Mouse (Mus musculus) cerebellum, postnatal 10 days (tissue): ENCODE results near the gene Ccdc57.
A peak's percentile ranks its signal among the peaks of the same experiment; 100 is the strongest.
"Not testable (repeated sequence)": the region's sequence is repeated elsewhere in the genome, so short reads cannot be mapped to it uniquely, and the experiment has no call there.

Experiments used
- DNase-seq, 2 experiments: peaks; one replicate each; pipeline ENCODE4 v3.0.0; 2021; ENCODE audit warnings: mixed read lengths in 2 of 2

The Ccdc57 gene

DNA sequence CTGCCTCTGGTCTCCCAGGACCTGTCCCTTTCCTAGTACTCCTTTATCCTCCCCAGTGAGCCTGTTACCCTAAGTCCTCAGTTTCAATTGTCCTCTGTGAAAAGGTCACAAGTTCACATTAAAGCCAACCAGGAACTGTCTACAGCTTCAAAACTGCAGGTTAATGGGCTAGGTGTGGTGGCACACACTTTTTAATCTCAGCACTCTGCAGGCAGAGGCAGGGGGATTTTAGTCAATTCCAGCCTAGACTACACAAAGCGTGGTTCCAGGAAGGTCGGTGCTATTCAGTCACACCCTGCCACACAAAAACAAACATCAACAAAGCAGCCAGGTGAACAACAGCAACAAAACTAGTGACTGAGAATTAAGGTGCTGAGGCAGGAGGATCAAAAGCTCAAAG, 81.1 kb downstream of the Ccdc57 start:
- DNase-seq = no peak

DNA sequence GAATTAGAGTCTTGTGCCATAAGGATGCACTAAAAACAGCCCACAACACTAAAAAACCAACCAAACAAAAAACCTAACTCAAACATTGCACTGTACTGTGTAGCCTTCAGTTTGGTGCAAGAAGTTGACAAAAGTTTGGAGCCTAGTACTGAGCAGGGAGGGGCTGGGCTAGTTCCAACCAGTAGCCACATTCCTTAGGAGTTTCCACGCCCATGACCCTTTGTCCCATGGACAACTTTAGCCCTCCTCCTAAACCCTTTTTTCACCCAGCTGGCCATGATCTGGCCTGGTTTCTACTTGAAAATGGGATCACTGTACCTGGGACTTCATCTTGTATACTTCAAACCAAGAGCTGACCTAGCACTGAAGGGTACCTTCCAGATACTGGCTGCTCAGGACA, 81.5 kb downstream of the Ccdc57 start:
- DNase-seq = no peak

DNA sequence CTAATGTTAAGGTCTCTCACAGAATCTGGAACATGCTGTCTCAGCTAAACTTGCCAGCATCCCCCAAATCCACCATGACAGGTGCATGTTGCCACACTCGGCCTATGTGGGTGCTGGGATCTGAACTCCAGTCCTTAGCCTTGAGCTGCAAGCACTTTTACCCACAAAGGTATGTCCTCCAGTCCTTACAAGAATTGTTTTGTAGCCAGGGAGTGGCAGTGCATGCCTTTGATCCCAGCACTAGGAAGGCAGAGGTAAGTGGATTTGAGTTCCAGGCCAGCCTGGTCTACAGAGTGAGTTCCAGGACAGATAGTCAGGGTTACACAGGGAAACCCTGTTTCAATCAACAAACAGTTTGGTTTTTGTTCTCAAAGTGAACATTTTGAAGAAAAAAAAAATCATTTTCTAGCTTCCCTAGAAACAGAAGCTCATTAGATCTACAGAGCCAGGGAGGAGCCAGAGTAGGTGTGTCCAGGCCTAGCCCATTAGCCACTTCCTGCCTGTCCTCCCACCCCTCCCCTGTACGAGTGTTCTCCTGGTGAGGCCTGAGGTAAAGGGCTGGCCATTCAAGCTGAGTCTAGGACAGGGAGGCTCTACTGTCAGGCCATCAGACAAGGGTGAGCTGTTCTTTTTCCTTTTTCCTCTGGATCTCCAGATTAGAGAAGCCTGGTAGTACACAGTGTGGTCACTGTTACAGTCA, 82.2 kb downstream of the Ccdc57 start:
- no peak for DNase-seq

DNA sequence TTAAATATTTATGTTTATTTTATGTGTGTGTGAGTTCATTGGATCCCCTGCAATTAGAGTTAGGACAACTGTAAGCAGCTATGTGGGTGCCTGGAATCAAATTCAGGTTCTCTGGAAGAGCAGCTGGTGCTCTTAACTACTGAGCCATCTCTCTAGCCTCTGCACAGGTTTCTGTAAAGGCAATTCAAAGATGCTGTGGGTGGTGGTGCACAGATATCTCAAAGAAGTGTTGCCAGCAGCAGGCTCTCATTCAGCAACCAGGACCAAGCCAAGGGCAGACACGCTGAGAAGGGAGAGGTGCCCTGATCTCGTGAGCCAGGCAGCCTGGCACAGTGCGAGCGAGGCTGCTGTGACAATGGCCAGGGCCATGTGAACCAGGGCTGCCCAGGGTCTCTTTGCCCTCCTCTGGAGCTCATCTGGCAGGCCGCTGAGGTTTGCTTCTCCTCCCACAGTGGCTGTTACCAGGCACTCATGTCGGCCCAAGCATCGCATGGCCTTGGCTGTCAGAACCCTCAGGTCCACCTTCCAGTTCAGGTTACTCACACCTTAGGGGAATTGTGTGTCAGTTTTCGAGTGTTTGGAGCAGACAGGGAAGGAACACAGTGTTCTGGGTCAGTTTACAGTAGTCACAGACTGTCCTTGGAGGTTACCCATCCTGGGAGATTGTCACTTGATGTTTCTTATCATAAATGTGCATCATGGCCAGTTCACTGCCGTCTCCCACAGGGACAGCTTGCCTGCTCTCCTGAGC, 85.8 kb downstream of the Ccdc57 start:
- no peak for DNase-seq

DNA sequence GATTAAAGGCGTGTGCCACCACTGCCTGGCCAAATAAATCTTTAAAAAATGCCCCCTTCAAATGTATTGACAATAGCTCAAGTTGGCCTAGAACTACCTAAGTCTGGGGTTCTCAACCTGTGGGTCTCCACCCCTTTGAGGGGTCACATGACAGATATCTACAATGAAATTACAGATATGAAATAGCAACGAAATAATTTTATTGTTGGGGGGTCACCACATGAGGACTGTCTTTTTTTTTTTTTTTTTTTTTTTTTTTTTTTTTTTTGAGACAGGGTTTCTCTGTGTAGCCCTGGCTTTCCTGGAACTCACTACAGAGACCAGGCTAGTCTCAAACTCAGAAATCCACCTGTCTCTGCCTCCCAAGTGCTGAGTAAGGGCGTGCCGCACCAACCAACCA, 88.3 kb downstream of the Ccdc57 start:
- DNase-seq = no peak

DNA sequence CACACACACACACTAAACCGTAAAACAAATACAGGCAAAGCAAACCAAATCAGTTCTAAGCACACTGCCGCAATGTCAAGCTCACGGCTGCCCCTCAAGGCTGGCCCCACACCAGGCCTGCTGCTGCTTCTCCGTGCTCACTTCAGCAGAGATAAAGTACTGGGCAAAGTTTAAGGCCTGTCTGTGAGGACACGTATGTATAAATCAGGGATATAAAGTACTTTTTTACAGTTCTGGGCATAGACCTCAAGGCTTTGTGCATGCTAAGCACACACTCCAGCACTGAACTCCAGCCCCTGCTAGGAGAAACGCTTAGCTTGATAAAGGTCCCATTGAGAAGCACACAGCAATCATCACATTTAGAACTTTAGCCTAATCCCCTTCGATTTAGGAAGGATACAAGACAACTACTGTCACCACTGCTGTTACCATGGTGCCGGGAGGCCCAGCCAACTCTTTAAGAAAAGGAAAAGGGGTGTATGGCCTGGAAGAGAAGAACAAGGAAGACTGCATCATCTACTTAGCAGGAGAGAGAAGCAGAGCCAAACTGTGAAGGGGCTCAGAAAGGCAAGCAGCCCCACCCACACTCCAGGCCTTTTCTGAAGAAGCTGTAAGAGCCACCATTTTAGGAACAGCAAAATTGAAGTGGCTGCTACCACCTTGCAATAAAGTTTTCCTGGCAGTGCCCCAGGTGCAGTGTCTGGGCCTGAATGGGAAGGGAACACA, 99.0 kb downstream of the Ccdc57 start:
- no peak for DNase-seq

DNA sequence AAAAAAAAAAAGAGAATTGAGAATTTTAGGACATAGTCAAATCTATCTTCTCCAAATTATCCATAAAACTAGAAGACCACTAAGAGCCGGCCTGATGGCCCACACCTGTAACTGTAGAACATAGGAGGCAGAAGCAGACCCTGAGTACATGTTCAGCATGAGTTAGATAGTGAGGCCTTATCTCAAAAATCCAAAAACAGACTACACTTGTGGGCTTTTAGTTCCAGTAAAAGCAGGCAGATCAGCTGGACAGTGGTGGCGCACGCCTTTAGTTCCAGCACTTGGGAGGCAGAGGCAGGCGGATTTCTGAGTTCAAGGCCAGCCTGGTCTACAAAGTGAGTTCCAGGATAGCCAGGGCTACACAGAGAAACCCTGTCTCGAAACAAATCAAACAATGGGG, 99.7 kb downstream of the Ccdc57 start:
- DNase-seq = not testable (repeated sequence)

DNA sequence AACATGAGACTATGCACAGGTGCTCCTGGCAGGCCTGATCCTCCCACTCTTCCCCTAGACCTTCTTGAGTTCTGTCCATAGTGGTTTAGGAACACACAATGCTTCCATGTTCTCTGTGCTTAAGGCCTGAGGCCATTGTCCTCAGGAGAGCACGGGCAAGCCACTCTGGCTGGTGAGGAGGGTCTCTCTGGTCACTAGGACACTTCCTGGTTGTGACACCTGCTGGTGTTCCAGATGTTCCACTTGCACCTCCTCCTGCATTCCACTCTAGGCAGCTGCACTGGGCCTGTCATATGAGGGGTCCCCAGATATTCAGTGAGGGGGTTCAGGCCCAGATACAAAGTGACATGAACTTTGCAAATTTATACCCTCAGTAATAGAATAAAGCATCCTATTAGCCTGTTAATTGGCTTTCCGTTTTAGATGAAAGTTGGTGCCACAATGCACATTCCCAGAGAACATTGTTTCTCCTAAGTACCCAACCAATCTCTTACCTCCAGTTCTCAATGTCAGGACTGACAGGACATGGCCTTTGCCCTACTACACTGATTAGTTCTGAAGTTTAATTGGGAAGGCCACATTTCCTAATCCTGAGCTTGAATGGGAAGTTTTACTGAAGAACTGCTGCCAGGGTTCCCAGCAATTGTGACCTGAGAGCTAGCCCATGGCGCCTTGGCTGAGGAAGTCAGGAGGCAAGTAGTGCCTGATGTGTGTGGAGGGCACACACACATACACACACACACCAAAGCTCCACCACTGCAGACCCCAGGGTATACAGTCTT, 100.8 kb downstream of the Ccdc57 start:
- DNase-seq = no peak

DNA sequence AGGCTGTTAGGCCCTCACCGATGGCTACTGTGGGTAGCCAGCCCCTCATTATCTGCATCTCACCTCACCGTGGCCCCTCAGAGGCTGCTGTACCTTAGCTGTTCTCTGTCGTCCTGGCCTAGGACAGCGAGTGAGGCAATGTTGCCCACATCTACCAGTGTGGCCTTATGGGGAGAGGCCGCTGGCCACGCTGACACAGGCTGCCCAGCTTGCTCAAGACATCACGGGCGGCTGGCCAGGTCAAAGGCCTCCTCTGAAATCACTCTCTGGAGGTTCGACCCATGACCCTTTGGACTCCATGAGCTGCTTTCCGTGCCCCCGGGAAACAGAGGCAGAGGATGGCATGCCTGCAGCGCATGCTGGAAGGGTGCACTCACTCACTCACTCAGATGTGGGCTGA, 102.0 kb downstream of the Ccdc57 start:
- peak in 1 of 2 experiments; percentile 8 for DNase-seq

DNA sequence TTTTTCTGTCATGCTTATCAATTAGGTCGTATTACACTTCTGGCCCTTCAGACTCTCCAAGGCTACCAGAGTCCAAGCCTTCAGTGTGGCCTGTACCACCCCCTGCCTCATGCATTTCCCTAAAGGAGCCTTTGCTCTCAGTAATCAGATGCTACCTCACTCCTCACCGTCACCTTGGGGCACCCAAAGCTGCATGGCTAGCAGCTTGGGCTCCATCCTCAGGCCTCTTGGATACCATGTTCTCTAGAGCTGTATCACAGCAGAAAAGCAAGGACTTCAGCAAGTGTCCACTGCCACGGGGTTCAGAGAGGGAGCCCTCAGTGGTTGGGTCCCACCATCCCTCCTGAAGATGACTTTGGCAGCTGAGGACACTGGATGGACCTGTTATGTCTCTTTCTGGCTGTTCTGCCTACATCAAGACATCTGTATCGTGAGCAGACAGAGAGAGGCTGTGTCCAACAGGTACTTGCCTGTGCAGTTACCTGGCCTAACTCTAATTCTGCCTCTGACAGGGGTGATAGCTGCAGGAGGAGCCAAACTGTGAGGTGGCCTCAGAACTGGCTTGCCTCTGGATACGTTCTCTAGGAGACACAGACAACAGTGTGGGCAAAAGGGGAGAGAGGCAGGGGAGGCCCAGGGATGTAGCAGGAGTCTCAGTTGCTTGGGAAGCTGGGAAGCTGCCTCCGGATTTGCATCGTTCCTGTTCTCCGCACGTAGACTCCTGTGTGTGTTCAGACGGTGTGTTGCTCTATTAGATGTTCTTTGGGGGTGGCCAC, 102.7 kb downstream of the Ccdc57 start:
- DNase-seq = no peak

DNA sequence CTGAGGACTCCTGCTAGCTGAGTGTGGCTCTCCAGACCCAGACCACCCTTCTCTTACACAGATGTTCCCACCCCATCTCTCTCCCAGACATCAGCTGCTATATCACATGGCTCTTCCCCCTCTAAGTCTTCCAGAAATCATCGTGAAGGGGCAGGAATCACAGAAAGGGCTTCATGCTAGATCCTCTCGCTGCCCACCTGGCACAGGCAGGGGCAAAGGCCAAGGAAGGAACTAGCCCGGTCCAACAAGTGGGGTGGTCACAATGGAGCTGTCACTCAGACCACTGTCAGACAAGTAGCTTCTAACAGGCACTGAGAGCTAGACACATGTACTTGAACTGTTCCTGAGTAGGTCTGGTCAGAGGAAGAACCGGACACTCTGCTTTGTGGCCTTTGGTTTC, 104.3 kb downstream of the Ccdc57 start:
- DNase-seq = no peak

DNA sequence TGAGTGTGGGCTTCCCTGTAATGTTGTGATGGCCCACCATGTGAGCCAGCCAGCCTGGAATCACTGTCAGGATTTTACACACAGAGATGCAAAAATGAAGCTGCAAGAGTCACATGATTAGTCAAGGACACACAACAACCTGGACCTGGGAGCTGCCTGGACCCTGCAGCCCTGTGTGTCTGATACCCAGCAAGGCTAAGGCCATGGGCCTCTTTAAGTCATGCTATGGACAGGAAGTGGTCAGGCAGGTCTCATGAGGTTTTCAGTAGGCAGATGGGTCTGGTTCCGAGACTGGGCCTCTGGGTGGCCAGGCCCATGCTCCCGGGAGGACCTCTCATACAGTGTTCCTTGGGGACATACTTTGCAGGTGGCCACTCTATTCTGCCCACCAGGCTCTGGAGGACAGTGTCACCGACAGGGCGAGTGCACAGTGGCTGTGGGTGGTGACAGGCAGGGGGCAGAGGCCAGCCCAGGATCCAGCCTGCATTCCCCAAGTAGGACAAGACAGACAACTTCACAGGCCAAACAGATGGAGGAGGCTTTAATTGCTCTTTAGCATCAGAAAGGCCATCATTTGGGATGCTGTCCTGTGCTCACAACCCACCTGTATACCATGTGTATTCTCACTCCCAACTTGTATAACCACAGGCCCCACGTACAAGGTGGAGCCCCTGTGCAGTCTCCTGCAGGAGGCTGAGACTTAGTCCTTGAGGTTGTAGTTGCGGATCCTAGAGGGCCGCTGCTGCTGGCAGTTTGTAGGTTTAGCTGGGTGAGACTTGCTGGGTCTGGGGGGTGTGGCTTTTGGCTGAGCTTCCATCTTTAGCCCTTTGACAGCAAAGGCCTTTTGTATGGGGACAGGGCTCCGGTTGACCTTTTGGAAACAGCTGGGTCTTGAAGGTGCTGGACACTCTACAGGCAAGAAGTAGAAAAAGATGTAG, 106.4 kb downstream of the Ccdc57 start:
- DNase-seq = peak in 1 of 2 experiments; percentile 14

DNA sequence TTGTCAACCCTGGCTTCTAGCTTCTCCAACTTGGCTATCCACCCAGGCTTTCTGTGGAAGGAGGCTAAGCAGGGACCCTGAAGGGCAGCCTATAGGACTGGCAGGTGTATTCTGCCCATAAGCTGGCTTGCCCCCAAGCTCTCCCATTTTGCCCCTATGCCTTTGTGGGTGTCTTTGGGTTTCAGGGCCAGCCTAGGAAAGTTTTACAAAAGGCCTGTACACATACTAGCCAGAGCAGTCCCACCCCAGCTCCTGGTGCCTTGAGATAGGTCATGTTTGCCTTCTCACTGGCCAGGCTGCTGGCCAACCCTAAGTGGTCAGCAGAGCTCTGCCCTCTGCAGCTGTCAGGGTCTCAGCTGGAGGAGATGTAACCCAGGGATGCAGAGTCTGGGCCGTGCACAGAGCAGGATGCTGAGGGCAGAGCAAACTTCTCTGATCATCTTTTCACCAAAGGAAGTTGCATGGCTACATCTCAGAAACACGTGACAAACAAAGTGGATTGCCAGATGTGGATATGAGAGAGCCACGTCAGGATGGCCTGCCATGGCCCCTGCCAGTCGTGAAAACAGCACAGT, 107.3 kb downstream of the Ccdc57 start:
- peak in 1 of 2 experiments; percentile 62 for DNase-seq

DNA sequence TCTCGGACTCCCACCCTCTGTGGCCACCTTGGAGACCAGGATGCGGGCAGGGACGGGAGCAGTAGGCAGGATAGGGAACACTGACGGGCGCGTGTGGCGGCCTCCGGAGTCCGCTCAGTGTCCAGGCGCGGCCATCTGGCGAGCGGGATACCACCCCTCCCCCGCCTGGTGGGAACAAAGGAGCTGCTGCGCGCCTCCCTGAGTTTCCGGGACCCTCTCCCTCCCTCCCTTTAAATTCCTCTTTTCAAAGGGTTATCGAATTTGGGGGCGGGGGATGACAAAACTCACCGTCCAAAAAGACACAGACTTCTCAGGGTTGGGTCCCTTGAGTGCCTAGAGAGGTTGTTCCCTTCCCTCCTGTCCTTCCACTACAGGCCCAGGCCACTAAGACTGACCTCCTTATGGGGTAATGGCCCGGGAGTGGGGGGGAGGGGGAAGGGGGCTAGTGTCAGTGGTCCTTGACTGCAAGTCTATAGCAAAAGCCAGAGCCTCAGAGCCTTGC, 107.8 kb downstream of the Ccdc57 start:
- DNase-seq = peak in 1 of 2 experiments; percentile 75

DNA sequence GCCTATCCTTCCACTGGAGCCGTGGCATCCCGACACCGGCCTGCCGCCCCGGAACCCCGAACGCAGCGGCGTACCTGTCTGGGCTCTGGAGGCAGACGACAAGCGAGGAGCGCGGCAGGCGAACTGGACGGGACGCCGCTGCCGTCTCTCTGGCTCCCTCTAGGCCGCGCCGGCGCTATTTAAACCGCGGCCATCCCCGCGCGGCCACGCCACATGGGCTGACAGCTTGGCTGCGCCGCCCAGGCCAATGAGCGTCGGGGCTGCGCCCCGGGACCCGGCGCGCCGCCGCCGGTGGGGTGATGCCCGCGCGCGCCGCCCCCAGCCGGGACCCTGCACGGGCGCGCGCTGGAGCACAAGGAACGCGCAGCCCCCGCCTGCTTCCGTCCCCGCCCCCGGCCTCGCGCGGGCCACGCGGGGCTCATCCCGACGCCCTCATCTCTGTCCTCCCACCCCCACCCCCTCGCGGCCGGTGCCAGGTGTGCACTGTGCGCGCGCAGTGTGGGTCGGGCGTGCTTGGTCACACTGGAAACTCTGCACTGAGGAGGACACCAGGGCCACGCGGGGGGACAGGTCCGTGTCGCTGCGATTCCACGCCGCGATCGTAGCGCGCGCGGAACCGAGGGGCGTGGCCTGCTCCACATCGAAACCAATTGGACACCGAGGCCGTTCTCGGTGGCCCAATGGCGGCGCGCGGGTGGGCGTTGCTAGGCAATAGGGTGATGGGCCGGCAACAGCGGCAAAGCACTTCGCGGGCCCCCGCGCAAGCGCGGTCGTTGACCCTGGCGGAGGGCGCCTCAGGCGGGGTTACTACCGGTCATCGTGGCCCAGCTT, 108.5 kb downstream of the Ccdc57 start, which contains the start of gene Fasn:
Gene Fasn, minus strand, starts transcription at position 592 of the 831 bp plus-strand sequence.
- DNase-seq = peak; percentile 99 to 100

DNA sequence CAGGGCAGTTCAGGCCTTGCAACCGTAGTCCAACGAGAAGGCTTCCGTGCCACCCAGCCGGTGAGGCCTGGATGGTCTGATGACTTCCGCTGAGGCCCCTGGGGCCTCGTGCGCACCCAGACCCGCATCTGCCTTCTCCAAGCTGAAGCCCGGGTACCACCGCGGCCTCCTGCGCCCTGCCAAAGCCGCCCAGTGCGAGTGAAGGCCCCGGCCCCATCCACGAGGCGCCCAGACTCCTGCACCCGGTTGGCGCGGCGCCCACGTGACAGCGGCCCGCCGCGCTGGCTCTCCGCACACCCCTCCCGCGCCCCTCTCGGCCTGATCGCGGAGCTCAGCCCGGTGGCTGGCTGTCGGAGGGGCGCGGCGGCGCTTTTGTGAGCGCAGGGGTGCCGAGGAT, 109.1 kb downstream of the Ccdc57 start:
- DNase-seq = peak; percentile 85 to 86

DNA sequence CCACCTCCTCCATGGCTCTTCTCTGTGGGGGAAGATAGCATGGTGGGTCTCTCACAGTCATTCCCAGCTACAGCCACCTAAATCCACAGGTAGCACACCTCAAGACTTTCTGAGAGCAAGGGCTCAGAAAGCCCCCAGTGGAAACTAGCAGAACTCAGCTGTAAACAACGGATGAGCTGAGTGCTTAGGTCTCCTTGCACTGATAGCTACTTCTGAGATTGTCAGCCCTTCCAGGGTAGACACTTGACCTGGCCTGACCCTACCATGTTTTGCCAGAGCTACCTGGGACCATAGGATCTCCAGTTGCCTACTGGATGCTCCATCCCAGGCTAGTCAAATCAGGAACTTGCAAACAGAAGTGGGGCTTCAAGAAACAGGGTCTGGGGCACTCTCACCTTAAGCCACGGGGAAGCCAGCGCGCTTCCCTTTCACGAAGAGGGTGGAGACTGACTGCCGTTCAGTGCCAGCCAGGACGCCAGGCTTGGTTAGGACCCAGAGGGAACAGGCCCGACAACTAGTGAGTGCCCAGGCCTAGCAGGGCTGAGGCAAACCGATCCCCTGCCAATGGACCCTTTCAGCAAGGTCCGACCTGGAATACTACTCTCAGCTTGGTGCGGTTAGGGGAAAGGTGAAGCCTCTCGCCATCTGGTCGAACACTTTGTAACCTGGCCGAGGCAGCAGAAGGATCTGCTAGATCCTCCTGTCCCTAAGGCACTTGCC, 109.7 kb downstream of the Ccdc57 start:
- DNase-seq = peak; percentile 58 to 68

DNA sequence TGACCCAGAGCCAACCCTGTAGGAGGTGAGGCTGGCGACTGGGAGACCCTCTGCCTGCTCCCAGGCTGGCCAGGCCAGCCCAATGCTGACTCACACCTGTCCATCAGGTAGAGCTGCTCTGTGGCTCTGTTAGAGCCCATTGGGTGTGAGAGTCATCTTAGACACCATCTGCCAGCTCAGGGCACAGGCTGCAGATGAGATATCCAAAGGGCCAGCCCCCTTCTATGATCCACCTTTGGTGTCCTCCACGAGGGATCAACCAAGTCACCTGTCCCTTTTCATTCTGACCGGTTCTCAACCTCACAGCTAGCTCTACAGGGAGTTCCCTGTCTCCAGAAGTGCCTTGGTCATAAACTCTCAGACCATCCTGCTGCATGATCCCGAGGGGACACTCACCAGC, 110.4 kb downstream of the Ccdc57 start:
- DNase-seq = no peak
